Mouse (Mus musculus) midbrain, embryonic 10.5 days (tissue): ENCODE data around the gene Cxcl14. TPM values are rescaled to one million over a fixed set of nuclear protein-coding genes. Genes with fewer than 3 reads are reported as not detected.

Source experiments
- DNase-seq: peaks from one replicate; pipeline ENCODE4 v3.0.0-alpha.2; 2017; ENCODE audit warnings: low spot score
- H3K27ac ChIP-seq: fragments of 300-500 bp; sonication (generic); replicated peaks from 2 replicates; pipeline ENCODE4 v1.5.1; 2016; ENCODE audit warnings: mild to moderate bottlenecking
- H3K27me3 ChIP-seq: fragments of 300-500 bp; sonication (generic); 2 replicates; pipeline ENCODE4 v1.6.1; 2016; ENCODE audit warnings: low read depth, mild to moderate bottlenecking; ENCODE audit not compliant: poor library complexity, severe bottlenecking
- H3K36me3 ChIP-seq: fragments of 300-500 bp; sonication (generic); 2 replicates; pipeline ENCODE4 v1.6.1; 2016; ENCODE audit warnings: mild to moderate bottlenecking, moderate library complexity
- H3K4me1 ChIP-seq: fragments of 300-500 bp; sonication (generic); 2 replicates; pipeline ENCODE4 v1.6.1; 2016
- H3K4me3 ChIP-seq: fragments of 300-500 bp; sonication (generic); 2 replicates; pipeline ENCODE4 v1.5.1; 2016; ENCODE audit warnings: mild to moderate bottlenecking, moderate library complexity
- H3K9me3 ChIP-seq: fragments of 300-500 bp; sonication (generic); replicated peaks from 2 replicates; pipeline ENCODE4 v1.6.1; 2016; ENCODE audit warnings: mild to moderate bottlenecking
- WGBS: fragments of 180-500 bp; shearing (Covaris S2); methylation state at CpG from one replicate; pipeline ENCODE4 v1.1.7; 2016; 5-methylcytosine and 5-hydroxymethylcytosine counted together
- polyA plus RNA-seq: library from polyadenylated mRNA; unstranded; fragments of >200 nt; fragmentation: Nextera tagmentation; extraction: Ambion mirVana; gene quantifications from 2 replicates; pipeline ENCODE4 v1.2.1, GENCODE M21; 2016

Gene Cxcl14
- polyA plus RNA-seq, 1 experiment from 2014 or later = 5.4 TPM

DNA sequence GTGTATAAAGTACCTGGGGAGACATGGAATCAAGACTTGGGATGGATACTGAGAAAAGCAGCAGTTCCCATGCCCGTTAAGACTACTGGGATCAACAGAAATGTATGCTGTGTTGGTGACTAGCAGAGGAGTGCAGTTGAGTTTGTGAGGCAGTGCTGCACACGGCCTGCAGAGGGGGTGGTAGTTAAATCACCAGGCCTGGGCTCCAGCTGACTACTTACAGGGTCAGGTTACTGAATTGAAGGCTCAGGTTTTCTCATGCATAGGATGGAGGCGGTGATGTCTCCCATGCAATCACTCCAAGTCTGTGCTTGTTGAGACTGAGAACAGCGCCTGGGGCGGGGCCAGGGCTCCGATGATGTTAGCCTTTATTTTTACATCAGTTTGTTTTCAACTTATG is 31.4 kb upstream of the Cxcl14 start:
- no peaks in the 10 kb centered on the region for H3K36me3 ChIP-seq
- no peak overlapping the region for H3K4me3 ChIP-seq
- WGBS = 20% methylated on average over 6 of the region's 6 CpGs
- no peak overlapping the region for H3K27ac ChIP-seq
- peak; percentile 37 for DNase-seq
- H3K9me3 ChIP-seq = no peaks in the 10 kb centered on the region
- H3K27me3 ChIP-seq = peaks cover 18% of the 10 kb centered on the region
- peaks cover 40% of the 10 kb centered on the region for H3K4me1 ChIP-seq

DNA sequence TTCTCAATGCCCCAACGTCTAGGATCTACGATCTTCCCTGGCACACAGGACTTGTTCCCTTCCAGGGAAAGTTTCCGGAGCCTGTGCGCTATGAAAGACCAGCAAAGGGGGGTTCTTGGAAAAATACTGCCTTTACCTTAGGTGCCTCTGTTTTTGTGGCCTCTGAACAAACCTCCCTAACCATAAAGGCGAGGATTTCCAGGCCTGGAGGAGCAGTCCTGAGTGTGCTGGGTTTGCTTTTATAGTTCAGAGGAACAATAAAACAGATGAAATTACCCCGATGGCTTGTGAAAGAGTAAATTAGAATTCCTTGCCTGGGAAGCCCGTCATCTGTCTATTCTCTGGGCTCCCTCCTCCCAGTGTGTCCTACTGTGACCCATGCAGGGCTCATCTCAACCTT is 25.3 kb upstream of the Cxcl14 start:
- H3K9me3 ChIP-seq = no peaks in the 10 kb centered on the region
- H3K4me3 ChIP-seq = no peak overlapping the region
- peaks cover 30% of the 10 kb centered on the region for H3K27me3 ChIP-seq
- 82% methylated on average over 7 of the region's 7 CpGs for WGBS
- DNase-seq = no peak
- H3K36me3 ChIP-seq = no peaks in the 10 kb centered on the region
- no peak overlapping the region for H3K27ac ChIP-seq
- peaks cover 7% of the 10 kb centered on the region for H3K4me1 ChIP-seq

DNA sequence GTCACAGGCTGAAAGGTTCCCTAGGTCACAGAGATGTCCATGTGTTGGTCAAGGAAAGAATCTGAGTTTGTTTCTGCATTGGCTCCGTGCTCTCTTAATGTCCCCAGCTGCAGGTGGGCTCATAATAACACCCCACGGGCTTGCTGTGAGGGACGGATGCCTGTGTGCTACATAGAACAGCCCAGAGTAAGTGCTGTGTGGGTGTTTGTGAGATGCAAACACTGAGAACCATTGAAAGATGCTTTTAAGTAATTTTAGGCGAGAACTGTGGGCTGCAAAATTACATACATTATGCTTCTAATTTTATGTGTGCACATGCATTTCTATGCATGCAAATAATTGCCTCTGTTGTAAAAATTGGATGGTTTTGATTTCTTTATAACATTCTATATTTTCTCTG is 20.6 kb upstream of the Cxcl14 start:
- no peaks in the 10 kb centered on the region for H3K36me3 ChIP-seq
- H3K27ac ChIP-seq = 0 out of 2 replicates have a peak overlapping the region, but pooled peaks have one; percentile 50
- no peak for DNase-seq
- no peaks in the 10 kb centered on the region for H3K9me3 ChIP-seq
- WGBS = 83% methylated on average over 4 of the region's 4 CpGs
- peaks cover 31% of the 10 kb centered on the region for H3K27me3 ChIP-seq
- no peak overlapping the region for H3K4me3 ChIP-seq
- peaks cover 26% of the 10 kb centered on the region for H3K4me1 ChIP-seq

DNA sequence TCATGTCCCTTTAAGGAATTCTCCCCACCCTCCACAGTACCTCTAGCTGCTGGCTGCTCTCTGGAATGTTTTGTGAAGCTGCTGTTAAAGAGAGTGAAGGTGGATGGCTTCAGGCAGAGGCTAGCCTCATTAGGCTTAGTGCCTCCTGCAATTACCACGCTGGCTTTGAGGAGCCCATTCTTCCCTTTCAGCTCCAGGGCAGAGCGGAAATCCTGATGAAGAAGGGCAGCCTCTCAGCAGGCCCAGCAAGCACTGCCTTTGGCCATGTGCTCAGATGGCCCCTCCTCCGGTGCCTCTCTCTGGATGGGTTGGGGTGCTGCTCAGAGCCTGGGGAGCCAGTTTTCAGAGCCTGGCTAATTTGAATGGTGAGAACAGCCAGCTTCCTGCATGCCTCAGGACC is 18.9 kb upstream of the Cxcl14 start:
- Histone ChIP-seq H3K4me1 (peaks cover 23% of the 10 kb centered on the region), H3K36me3 (no peaks in the 10 kb centered on the region), H3K27me3 (peaks cover 29% of the 10 kb centered on the region), H3K27ac (peak overlapping the region; percentile 65), H3K9me3 (peaks cover 11% of the 10 kb centered on the region), H3K4me3 (no peak overlapping the region)
- DNase-seq = peak; percentile 61
- 39% methylated on average over 3 of the region's 3 CpGs for WGBS

DNA sequence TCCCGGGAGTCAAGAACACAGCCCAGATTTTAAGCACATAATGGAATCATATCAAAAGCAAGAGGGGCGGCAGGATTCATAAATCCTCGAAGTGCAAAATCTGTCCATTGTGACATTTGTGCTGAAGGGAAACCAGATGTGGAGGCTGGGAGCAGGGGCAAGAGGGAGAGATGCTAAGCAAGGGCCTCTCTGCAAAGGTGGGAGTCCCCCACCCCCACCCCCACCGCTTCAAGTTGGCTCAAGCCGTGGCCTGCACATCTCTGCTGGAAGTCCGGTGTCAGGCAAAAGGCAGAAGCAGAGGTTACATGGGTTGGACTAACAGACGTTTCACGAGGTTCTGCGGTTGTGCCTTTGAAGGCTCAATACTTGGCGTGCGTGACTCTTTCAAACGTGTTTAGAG is 8.7 kb upstream of the Cxcl14 start:
- H3K4me3 ChIP-seq = no peak overlapping the region
- 80% methylated on average over 12 of the region's 12 CpGs for WGBS
- no peak overlapping the region for H3K27ac ChIP-seq
- H3K9me3 ChIP-seq = peaks cover 7% of the 10 kb centered on the region
- DNase-seq = no peak
- H3K36me3 ChIP-seq = no peaks in the 10 kb centered on the region
- peaks cover 14% of the 10 kb centered on the region for H3K27me3 ChIP-seq
- peaks cover 24% of the 10 kb centered on the region for H3K4me1 ChIP-seq

DNA sequence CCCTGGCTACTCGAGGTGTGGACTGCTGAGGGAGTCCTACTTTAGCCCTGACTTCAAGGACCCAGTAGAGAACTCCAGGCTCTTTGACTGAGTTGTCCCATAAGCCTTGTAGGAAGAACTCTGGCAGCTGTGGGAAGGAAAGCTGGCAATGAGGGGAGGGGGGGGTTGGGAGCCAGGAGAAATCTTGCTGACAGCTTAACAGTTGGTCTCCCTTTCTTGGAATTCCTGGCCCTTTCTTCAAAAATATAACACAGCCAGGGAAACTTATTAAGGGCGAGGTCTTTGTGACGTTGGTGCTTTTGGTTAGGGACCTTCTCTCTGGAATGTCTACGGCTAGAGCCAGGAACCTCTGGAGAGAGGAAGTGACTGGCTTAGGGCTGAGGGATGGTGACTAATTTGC is 8.1 kb upstream of the Cxcl14 start:
- H3K4me1 ChIP-seq = peaks cover 24% of the 10 kb centered on the region
- H3K27me3 ChIP-seq = peaks cover 20% of the 10 kb centered on the region
- H3K36me3 ChIP-seq = no peaks in the 10 kb centered on the region
- DNase-seq = no peak
- H3K4me3 ChIP-seq = no peak overlapping the region
- 0 out of 2 replicates have a peak, but pooled peaks cover 2% of the 10 kb centered on the region for H3K9me3 ChIP-seq
- WGBS = 65% methylated on average over 4 of the region's 4 CpGs
- no peak overlapping the region for H3K27ac ChIP-seq

DNA sequence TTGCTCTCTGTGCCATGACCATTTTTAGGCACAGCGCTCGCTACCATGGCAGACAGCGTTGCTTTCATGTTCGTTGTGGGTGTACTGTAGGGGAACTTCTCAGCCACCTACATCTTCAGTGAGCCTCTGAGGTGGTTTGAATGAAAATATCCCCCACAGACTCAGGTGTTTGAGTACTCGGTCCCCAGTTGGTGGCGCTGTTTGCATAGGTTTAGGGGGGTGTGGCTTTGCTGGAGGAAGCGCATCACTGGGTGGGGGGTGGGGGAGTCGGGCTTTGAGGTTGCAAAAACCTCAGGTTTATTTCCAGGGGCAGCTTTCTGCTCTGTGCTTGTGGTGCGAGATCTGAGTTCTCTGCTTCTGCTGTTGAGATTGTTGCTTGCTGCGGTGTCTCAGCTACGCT is 3.0 kb upstream of the Cxcl14 start:
- Histone ChIP-seq H3K9me3 (0 out of 2 replicates have a peak, but pooled peaks cover 6% of the 10 kb centered on the region), H3K36me3 (no peaks in the 10 kb centered on the region), H3K27me3 (peaks cover 58% of the 10 kb centered on the region)

DNA sequence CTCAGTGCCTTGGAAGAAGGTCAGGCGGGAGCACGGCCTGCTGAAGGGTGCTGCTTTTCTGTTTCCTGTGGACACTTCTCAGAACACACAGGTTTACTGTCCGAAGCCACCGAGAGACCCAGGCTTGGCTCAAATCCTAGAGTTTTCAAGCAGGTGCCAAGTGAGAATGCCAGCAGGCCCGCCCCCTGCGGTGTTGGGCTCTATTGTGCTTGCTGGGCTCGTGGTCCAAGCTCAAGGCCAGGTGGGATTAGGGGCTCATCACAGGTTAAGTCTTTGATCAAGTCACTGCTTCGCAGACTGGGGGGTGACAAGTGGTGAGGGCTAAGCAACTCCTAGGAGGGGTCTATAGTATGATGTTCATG is 289 bp upstream of the Cxcl14 start:
- DNase-seq = no peak
- H3K27ac ChIP-seq = peak overlapping the region; percentile 78; the same call in 1 of the 2 replicates
- 5% methylated on average over 8 of the region's 8 CpGs for WGBS

More for the DNA sequence above, 3.0 kb upstream of the Cxcl14 start:
- Histone ChIP-seq H3K4me1 (peaks cover 25% of the 10 kb centered on the region), H3K27ac (no peak overlapping the region), H3K4me3 (no peak overlapping the region)
- WGBS = 94% methylated on average over 11 of the region's 11 CpGs
- DNase-seq = no peak

DNA sequence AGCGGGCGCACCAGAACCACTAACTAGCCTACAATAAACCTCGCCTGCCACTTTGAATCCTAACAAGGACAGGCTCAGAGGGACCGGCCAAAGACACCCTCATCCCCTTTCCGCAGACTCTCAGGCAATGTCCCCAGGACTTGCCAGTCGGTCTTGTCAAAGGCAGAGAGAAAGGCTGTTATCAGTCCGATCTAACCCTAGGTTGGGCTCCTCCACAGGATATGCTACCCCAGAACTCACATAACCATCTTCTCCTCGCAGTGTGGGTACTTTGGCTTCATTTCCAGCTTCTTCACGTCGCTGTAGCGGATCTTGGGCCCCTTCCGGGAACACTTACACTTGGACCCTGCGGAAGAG is 787 bp downstream of the Cxcl14 start:
- peaks cover 31% of the 10 kb centered on the region for H3K4me1 ChIP-seq
- no peaks in the 10 kb centered on the region for H3K36me3 ChIP-seq
- DNase-seq = no peak
- peaks cover 93% of the 10 kb centered on the region for H3K27me3 ChIP-seq
- H3K9me3 ChIP-seq = 0 out of 2 replicates have a peak, but pooled peaks cover 6% of the 10 kb centered on the region
- WGBS = 4% methylated on average over 13 of the region's 13 CpGs
- peak overlapping the region; percentile 78 for H3K27ac ChIP-seq
- peak overlapping the region; percentile 73 for H3K4me3 ChIP-seq

More for the DNA sequence above, 289 bp upstream of the Cxcl14 start:
- Histone ChIP-seq H3K27me3 (peaks cover 82% of the 10 kb centered on the region), H3K36me3 (no peaks in the 10 kb centered on the region), H3K4me3 (peak overlapping the region; percentile 73), H3K9me3 (0 out of 2 replicates have a peak, but pooled peaks cover 6% of the 10 kb centered on the region), H3K4me1 (peaks cover 31% of the 10 kb centered on the region)

DNA sequence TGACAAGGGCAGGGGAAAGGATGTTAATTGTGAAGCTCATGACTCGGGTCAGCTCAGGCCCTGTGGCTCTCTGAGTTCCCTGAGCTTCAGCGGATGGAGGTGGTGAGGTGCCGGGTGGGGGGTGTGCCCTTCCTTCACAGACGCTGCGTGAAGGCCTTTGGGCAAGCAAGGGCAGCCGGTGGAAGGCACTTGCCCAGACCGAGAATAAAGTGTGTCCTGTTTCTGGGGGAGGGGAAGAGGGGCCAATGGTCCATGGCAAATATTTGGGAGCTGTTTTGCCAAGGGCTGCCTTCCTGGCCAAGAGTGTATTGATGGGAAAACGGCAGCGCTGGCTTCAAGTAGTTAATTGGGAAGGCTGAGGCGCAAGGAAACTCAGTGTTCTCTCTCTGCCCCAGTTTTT is 1.4 kb downstream of the Cxcl14 start:
- Histone ChIP-seq H3K27ac (no peak overlapping the region), H3K9me3 (peaks cover 6% of the 10 kb centered on the region; the same call in 1 of the 2 replicates), H3K27me3 (peaks cover 97% of the 10 kb centered on the region), H3K36me3 (no peaks in the 10 kb centered on the region), H3K4me3 (peak overlapping the region; percentile 73), H3K4me1 (peaks cover 31% of the 10 kb centered on the region)
- DNase-seq = peak; percentile 24
- 5% methylated on average over 10 of the region's 10 CpGs for WGBS

DNA sequence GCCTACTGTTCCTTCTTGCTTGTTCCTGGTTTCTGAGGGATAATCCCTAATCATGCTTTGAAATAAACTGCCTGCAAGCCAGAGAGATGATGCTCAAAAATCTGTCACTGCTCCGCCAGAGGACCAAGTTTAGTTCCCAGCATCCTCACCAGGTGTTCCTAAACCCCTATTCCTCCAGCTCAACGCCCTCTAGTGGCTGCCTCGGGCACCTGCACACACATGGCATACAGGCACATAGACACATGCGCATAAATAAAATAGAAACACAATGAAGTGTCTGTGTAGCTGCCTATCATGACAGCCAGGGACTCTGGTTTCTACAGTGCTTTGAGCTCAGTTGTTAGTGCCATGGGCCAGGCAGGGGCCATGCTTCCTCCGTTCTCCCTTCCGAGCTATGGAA is 6.4 kb downstream of the Cxcl14 start:
- H3K4me1 ChIP-seq = peaks cover 39% of the 10 kb centered on the region
- WGBS = 82% methylated on average over 6 of the region's 6 CpGs

DNA sequence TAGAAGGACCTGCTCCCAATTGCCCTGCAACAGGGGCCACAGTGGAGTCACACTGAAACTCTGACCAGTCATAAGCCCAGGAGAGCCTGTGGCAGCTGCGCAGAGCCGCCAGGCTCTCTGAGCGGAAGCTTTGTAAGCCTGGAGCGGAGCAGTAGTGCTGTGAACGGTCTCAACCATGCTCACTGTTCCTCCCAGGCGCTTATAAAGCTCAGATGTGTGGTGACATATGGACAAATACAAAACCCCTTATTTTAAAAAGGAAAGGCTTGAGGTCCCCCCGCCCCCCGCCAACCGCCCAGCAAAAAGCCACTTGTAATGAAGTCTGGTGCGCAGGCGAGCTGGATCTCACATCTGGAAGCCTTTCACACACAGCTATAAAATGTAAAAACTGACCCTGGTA is 7.1 kb downstream of the Cxcl14 start:
- Histone ChIP-seq H3K27ac (peak overlapping the region; percentile 28; the same call in 1 of the 2 replicates), H3K27me3 (peaks cover 86% of the 10 kb centered on the region), H3K4me1 (peaks cover 35% of the 10 kb centered on the region), H3K9me3 (no peaks in the 10 kb centered on the region; the same call in 1 of the 2 replicates), H3K4me3 (no peak overlapping the region), H3K36me3 (no peaks in the 10 kb centered on the region)
- WGBS = 75% methylated on average over 11 of the region's 11 CpGs
- peak; percentile 16 for DNase-seq

More for the DNA sequence above, 6.4 kb downstream of the Cxcl14 start:
- H3K36me3 ChIP-seq = no peaks in the 10 kb centered on the region
- H3K4me3 ChIP-seq = no peak overlapping the region
- H3K9me3 ChIP-seq = no peaks in the 10 kb centered on the region; the same call in 1 of the 2 replicates
- peaks cover 87% of the 10 kb centered on the region for H3K27me3 ChIP-seq
- no peak overlapping the region for H3K27ac ChIP-seq
- DNase-seq = no peak

DNA sequence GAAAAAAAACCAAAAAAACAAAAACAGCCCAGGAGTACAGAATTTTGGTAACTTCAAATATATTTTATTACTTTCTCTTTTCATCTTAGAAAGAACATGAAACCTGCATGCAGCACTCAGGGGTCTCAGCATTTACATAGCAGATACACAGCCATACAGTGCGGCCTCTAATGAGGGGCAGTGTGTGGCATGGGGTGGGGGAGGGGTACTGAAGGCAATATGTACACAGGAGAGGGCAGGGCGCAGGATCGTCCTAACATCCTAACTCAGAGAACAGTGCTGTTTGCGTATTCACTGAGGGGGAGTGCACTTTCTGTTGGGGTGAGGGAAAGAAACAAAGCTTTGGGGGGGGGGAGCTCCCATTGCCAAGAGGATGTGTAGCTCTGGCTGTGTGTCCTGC is 7.8 kb downstream of the Cxcl14 start:
- 44% methylated on average over 4 of the region's 4 CpGs for WGBS
- Histone ChIP-seq H3K27me3 (peaks cover 86% of the 10 kb centered on the region), H3K36me3 (no peaks in the 10 kb centered on the region), H3K27ac (no peak overlapping the region), H3K9me3 (no peaks in the 10 kb centered on the region; the same call in 1 of the 2 replicates), H3K4me1 (peaks cover 33% of the 10 kb centered on the region), H3K4me3 (no peak overlapping the region)
- no peak for DNase-seq

DNA sequence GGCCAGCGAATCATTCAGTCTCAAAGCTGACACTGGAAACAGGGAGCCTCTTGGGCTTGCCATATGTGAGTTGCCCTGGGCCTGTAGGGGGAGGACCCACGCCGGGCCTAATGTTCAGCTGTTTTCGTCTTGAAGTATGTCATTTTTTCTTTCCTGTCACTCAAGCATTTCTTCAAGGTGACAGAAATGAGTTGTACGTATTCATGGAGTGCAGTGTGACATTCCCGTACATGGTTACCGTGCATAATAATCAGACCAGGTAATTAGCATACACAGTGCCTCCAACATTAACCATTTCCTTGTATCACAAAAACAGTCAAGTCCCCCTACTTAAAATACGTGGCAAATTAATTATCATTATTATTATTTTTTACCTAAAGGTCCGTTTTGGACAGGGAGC is 9.3 kb downstream of the Cxcl14 start:
- DNase-seq = no peak
- H3K27me3 ChIP-seq = peaks cover 76% of the 10 kb centered on the region
- H3K4me1 ChIP-seq = peaks cover 29% of the 10 kb centered on the region
- H3K9me3 ChIP-seq = no peaks in the 10 kb centered on the region; the same call in 1 of the 2 replicates
- no peak overlapping the region for H3K4me3 ChIP-seq
- 87% methylated on average over 9 of the region's 9 CpGs for WGBS
- H3K36me3 ChIP-seq = no peaks in the 10 kb centered on the region
- no peak overlapping the region for H3K27ac ChIP-seq
